Mouse (Mus musculus) heart, postnatal 10 days (tissue): ENCODE measurements at regions not wholly inside any gene's neighbourhood (a gene's known extent, or its start where the extent isn't known, plus 50 kb on each side); places are given as distances from the start of the nearest gene placed in this dataset.
"Not testable (repeated sequence)": the region's sequence is repeated elsewhere in the genome, so short reads cannot be mapped to it uniquely, and the experiment has no call there.

Experiments
- DNase-seq, 2 experiments: peaks; one replicate each; pipeline ENCODE4 v3.0.0; 2021
- intact Hi-C: fragments of 180-260 bp; cut with DNase I; formaldehyde crosslinking; loops from one replicate; pipeline ENCODE4 v1.15.1; 2025

DNA sequence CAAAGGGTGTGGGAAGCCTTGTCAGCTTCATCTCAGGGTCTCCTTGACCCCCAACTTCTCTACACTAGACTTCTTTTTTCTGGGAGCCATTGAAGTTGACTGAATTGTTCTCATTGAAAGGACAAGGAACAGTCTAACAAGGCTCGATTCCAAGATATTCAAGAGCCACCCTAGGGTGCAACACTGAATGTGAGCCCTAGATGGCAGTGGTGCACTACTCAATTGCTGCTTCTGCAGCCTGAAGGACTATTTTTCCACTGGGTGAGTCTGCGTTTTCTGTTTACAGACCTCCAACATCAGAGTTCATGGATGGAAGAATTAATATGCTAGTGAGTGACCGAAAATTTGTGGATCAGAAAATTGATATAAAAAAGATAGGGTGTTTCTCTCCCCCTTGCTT is 161.5 kb downstream of the Hpcal1 start:
- peak; percentile 60 to 67 for DNase-seq
- intact Hi-C loops = loop anchor here (5.0 kb wide), 1 partner anchor 755 kb away; no protein-coding TSS in a partner anchor

- DNase-seq, intact Hi-C loops: not testable (repeated sequence)
Measured at GRCm38 (mm10) chr12:17872491-17872890, 181.8 kb downstream of the Hpcal1 start.

DNA sequence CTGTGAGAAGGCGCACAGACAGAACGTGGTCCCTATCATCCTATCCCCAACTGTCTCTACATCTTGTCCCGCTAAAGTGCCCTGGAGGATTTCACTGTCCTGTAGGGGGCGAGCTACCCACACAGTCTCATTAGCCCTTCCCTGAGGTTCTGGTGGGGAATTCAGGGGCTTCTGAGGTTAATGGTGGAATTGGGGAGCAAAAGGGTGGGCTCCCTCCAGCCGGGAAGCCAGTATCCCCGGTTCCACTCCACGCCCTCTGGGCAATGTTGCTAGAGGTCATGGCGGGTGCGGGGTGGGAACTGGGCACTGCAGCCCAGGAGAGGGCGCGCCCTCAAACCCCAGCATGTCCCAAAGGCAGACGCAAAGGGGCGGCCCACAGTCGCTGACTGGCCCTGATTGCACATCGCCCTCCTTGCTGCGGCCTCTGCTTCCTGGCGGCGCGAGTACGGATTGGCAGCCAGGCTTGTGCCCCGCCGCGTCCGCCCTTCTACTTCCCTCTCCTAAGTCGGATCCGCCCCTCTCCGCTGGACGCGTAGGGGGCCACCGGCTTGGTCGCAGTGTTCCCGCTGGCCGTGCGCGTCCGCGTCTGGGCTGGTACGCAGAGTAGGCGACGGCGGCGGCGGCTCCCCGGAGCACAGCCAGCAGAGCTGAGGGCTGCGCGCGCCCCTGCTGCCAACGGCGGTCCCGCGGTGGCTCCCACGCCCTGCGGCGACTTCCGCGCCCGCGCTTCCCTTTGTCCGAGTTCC is 190.9 kb downstream of the Hpcal1 start:
- intact Hi-C loops = no loop called here
- DNase-seq = peak; percentile 93 to 96

DNA sequence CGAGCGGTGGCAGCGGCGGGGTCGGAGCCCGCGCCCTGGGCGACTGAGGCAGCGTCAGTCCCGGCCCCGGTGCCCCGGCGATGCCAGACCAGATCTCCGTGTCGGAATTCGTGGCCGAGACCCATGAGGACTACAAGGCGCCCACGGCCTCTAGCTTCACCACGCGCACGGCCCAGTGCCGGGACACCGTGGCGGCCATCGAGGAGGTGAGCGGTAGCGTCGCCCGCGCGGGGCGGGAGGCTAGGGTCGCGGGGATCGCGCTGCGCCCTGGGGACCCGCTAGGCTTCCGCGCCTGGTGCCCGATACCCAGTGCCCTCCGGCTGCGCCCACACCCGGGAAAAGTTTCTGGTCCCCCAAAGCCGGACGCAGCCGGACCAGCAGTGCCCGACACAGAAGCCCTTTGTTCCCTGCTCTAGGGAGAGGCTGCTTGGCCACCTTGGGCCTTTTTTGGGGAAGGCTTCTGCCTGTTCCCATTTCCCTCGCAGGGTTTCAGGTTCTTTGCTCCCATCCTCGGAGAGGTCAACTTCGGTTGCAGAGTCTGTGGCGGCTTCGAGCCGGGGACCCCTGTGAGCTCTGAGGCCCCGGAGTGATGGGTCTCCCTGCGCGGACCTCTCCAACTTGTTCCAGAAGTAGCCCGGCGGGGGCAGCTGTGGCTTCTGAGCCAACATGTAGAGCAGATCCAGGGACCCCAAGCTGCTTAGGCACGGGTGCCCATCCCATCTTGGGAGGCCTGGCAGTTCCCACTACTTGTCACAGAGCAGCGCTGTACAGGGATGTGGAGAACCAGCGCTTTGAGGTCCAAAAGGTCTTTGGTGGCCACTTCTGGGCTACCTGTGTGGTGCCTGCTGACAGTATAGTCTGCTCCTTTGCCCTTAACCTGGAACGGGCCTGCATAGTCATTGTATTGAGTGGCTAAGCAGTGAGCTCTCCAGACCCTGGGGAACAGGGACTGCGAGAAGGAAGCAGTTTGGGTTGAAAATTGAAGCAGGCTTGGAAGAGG is 191.8 kb downstream of the Hpcal1 start:
- intact Hi-C loops = not testable (repeated sequence)

DNA sequence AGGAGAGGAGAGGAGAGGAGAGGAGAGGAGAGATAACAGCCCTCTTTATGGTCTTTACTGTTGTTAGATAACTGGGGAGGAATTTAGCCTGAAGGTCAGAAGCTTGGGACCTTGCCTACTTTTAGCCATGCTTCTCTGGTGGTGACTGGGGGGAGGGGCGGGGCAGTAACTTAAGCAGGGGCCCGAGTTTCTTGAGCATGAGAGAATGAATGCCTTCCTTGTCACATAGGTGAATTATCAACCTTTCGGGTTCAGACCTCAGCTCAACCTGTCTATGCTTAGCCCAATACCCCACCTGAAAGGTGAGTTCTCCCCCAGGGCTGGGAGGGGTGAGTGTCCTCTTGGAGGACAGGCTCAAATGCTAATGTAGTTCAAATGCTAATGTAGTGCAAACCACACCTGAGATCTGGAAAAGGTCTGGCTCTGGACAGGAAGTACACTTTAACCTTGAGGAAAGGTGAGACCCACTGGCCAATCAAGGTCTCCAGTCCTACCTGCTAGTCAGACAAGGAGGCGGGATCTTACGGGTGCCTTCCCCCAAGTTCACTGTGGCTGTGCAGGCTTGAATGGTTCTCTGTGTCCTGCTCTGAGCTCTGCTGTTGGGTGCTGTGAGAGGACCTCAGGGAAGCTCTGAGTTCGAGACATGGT is 201.1 kb downstream of the Hpcal1 start:
- intact Hi-C loops, DNase-seq: not testable (repeated sequence)

More for the DNA sequence above, 191.8 kb downstream of the Hpcal1 start:
- DNase-seq = peak; percentile 25 to 41

- intact Hi-C loops, DNase-seq: not testable (repeated sequence)
Measured at GRCm38 (mm10) chr12:17913058-17913457, 222.4 kb downstream of the Hpcal1 start.
